Mouse (Mus musculus) frontal cortex, postnatal 10 days (tissue): Measurements from ENCODE around the gene Cd2.
A peak's percentile ranks its signal among the peaks of the same experiment; 100 is the strongest.

Experiments used
- DNase-seq, 2 experiments: peaks; one replicate each; pipeline ENCODE4 v3.0.0; 2022; ENCODE audit warnings: low spot score in 2 of 2, mixed read lengths in 1 of 2

Cd2 gene

GRCm38 (mm10) chr3:101287911-101288311, at the start of gene Cd2:
Gene Cd2 (minus strand): TSS chr3:101287939.
- DNase-seq = no peak

GRCm38 (mm10) chr3:101328617-101329016, 40.9 kb upstream of the Cd2 start:
- no peak for DNase-seq

- DNase-seq = no peak
Measured at GRCm38 (mm10) chr3:101327248-101327647, 39.5 kb upstream of the Cd2 start.

- no peak for DNase-seq
Measured at GRCm38 (mm10) chr3:101322437-101322836, 34.7 kb upstream of the Cd2 start.

- no peak for DNase-seq
Measured at GRCm38 (mm10) chr3:101320874-101321273, 33.1 kb upstream of the Cd2 start.

DNA sequence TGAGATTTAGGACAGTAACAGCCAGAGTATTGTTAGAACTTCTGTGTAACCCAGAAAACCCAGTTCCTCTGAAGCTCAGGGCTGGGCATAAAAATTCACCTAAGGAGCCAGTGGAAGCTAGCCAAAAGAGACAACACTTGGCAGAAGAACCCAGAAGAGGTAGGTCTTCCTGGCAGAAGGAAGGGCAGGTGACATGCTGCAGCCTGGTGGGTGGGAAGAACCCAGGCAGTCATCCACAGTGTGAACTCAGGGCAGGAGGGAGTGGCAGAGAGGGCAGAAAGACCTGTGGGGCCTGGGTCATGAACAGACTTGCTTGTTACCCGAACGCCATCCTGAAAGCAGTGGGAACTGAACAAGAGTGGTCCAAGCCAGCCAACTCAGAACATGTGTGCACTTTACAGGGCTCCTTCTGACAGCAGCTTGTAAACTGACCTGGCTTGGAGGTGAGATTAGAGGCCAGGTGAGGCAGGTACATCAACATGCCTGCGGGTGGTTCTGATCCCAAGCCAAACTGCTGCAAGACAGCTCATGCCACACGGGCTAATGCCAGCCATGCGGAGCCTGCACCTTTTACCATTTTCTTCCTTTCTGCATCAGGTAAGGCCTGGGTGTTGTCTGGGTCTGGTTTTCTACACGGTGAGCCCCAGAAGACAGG, 30.9 kb upstream of the Cd2 start:
- no peak for DNase-seq

- peak in 1 of 2 experiments; percentile 31 for DNase-seq
Measured at GRCm38 (mm10) chr3:101318115-101318514, 30.4 kb upstream of the Cd2 start.

DNA sequence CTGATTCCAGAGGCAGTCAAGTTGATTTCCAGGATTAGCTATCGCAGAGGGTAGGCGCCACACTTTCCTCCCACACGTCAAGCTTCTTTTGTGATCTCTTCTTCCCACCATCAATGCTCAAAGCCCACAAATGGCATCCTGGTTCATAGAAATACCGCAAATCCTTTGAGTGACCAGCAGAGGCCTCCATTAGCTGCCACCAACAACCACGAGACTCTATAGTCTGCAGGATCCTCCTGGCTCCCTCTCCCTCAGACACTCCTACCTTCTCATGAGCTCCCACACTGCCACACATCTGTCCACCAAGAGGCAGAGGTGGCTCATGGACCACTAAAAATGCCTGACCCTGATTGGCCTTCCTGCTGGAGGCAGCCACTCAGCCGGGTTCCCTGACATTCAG, 27.2 kb upstream of the Cd2 start:
- no peak for DNase-seq

GRCm38 (mm10) chr3:101313266-101314051, 25.7 kb upstream of the Cd2 start:
- DNase-seq = no peak

- DNase-seq = no peak
Measured at GRCm38 (mm10) chr3:101310977-101311376, 23.2 kb upstream of the Cd2 start.

DNA sequence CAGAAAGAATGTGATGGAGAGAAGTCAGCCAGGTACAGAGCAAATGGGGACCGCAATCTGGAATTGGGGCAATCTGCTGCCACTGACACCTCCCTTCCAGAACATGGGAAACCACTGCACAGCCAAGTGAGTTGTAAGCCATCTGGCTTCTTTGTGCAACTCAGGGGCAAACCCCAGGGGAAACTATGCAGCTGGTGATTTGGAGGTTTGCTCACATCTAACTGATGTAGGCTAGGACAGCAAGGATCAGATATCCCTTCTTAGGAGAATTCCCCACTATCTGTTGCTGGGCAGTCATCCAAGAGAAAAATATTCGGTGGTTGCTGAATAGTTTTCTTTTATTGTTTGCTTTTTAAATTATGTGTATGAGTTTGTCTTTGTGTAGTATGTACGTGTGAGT, 21.9 kb upstream of the Cd2 start:
- no peak for DNase-seq

GRCm38 (mm10) chr3:101306090-101306489, 18.4 kb upstream of the Cd2 start:
- DNase-seq = no peak

- DNase-seq = no peak
Measured at GRCm38 (mm10) chr3:101305046-101305445, 17.3 kb upstream of the Cd2 start.

GRCm38 (mm10) chr3:101304156-101304555, 16.4 kb upstream of the Cd2 start:
- peak; percentile 46 to 73 for DNase-seq

DNA sequence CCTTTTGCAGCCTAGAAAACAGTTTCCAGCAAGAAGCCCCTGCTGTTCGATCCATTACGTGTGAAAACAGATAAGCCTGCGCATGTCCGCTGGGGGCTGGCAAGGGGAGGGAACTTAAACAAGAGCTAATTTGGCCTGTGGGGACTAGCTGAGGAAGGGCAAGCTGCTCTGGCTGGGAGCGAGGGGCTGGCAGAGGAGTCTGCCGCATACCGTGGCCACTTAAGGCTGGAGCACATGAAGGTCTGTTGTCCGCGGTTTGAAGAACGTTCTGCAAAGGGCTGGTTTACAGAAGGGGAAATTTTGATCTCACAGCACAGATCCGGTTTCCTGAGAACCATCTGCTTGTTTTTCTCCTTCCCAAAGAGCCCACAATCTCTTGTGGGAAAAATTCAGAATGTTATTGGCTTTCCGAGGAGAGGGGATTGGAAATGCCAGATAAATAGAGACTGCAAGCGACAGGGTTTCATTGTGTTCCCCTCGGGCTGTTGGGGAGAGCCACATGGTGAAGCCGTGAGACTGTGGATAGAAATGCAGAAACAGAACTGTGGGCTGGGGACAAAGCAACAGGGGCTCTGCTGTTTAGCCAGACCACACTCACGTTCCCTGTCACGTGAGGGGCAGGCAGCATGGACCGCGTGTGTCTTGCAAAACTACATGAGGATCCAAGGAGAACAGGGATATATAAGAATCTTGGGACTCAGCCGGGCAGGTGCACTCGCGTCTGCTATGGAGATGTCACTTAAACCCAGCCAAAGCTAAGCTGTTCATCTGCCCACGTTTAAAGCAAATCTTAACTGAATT, 12.7 kb upstream of the Cd2 start:
- peak; percentile 37 to 41 for DNase-seq

- no peak for DNase-seq
Measured at GRCm38 (mm10) chr3:101299591-101299990, 11.9 kb upstream of the Cd2 start.

- no peak for DNase-seq
Measured at GRCm38 (mm10) chr3:101297221-101297620, 9.5 kb upstream of the Cd2 start.

DNA sequence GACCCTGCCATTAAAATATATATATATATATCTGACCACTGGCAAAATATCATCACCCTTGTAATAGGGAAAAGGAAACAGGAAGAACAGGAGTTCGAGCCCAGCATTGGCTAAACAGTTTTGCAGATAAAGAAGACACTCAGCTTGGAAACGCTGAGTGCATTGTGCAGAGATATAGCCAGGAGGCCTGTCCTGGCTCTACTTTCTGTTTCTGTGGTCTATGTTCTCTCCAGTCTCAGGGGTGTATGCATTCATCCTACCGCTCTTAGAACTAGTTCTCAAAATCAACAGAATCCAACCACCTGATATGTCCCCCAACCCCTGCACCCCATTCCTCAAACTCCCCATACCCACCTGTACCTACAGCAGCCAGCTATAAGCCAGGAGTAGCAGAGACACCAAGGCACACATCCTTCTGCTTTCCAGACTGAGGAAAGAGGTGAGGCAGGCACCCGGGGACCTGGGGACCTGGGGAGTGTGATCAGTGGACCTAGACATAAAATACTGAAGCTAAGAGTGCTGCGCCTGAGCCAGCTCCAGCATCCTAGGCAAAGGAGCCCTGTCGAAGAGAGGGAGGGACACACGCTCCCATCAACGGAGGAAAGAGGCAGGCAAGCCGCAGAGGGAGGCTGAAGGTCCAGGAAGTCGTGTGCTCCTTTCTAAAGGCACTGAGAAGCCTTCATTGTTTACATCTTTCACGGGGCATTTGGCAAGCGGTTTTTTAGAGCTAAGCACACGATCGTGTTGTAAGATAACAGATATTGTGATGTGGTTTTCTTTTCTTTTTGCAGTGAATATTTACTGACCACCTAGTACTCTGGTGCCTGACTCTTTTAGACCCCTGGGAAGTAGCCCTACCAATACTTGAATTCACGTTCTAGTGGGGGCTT, 8.4 kb upstream of the Cd2 start:
- no peak for DNase-seq

DNA sequence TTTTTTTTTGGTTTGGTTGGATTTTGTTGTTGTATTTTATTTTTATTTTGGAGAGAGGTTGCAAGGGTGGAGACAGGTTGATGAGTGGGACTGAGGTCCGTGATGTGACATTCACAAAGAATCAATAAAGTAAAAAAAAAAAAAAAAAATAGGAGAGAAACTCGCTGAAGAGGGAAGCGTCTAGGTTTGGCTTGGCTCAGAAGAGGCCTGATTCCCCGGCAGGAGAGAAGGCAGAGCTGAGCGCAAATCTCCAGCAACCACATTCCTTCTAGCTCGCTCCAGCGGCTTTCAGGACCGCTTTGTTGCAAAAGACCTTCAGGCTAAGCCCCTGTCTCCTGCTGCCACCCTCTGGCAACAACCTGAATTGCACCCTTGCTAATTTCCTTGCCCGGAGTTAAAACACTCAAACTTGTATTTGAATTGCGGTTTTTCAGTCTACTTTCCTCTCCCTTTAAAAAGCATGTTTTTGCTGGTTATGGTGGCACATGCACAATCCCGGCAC, 7.7 kb upstream of the Cd2 start:
- peak; percentile 66 to 89 for DNase-seq

DNA sequence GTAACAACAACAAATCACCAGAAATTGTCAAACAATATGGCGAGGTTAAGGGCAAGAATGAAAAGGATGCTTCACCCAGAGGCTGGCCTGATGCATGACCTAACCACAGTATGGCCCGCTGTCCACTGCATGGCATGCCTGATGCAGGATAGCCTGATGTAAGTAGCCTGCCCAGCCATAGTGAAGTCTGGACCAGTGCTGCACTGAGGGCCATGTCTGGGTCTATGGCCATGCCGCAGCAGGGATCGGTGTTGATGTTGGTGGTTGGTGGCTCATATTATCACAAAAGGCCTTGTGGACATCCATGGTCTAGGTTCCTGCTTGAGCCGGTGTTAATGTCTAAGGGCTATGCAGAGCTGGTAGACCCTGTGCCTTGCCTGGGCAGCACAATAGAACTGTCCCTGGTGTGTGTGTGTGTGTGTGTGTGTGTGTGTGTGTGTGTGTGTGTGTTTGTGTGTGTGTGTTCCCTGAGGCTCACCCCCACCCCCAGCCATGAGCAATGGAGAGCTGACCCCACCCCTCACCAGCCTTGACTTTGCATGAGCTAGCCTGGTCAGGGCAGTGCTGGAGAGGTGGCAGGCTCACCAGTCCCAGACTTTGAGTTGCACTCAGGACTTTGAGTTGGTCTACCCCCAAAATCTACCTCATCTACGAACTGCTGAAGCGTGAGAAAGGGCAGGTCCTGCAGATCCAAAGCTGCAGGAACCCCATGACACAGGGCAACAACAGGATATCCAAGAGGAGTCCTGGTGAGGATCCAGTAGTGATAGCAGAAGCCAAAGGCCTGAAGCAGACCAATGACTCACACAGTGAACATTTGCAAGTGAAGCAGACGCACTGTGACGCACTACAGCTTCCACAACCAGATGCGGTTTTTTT, 7.0 kb upstream of the Cd2 start:
- no peak for DNase-seq
